Mouse (Mus musculus) liver, postnatal 0 days (tissue): ENCODE measurements around the gene Haghl.

Experiments
- CTCF ChIP-seq: sonication (generic); IDR thresholded peaks from 2 replicates; pipeline ENCODE4 v1.5.1; 2016; ENCODE audit warnings: antibody characterized with exemption, low read depth
- EP300 ChIP-seq: IDR thresholded peaks from 2 replicates; pipeline ENCODE4 v1.6.1; 2016; ENCODE audit warnings: antibody characterized with exemption, low read depth, mild to moderate bottlenecking

GRCm38 (mm10) chr17:25818851-25819780, 33.6 kb upstream of the Haghl start:
- TF ChIP-seq CTCF = no peak
- no peak for TF ChIP-seq EP300
